Mouse (Mus musculus): ENCODE data around the gene Ccdc127.

- TF ChIP-seq CTCF (IDR thresholded peaks at IDR 0.05; ENCODE audit: extremely low read depth, insufficient read depth, insufficient read length, insufficient replicate concordance): no peak
- no peak for TF ChIP-seq POLR2A (IDR thresholded peaks at IDR 0.05; ENCODE audit: low read depth, low read length)
These were observed 49.3 kb downstream of the Ccdc127 start, which contains the start of gene Ftl1-ps1 for GRCm38 (mm10) chr13:74399298-74399839.
